Mouse (Mus musculus): ENCODE results near the gene Abca4.

Abca4 gene

DNA sequence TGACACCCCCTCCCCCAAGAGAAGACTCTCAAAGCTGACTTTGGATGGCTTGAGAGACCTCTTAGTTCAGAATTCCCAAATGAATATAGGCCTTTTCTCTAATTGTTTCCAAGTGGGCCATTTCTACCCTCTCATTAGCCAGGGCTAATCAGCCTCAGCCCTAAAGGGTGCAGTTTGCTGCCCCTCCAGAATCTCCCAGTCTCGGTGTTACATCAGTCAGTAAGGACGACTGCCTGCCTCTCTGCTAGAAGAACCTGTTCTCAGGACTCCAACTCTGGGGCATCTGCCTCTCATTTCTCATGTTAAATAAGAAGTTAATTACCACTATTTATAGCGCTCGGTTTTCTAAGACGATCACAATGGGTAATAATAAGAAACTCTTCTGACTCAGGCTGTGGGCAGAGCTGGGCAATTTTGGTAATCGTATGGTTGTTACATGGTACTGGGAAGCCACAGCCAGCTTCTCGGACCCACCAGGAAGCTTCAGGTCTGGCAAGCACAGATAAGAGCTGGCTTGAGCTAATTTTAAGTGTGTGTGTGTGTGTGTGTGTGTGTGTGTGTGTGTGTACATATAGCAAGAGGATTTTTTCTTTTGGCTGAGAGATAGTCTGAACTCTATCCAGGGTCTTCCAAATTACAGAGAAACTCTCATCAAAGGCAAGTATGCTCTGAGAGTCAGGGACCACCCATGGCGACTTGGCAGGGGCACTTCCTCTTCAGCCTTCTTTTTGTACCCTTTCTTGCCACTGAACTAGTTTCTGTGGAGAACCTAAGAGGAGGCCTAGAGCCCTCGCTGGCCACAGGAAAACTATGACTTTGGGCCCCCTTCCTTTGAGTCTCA lies 67.1 kb downstream of the Abca4 start:
- no peak for DNase-seq

DNA sequence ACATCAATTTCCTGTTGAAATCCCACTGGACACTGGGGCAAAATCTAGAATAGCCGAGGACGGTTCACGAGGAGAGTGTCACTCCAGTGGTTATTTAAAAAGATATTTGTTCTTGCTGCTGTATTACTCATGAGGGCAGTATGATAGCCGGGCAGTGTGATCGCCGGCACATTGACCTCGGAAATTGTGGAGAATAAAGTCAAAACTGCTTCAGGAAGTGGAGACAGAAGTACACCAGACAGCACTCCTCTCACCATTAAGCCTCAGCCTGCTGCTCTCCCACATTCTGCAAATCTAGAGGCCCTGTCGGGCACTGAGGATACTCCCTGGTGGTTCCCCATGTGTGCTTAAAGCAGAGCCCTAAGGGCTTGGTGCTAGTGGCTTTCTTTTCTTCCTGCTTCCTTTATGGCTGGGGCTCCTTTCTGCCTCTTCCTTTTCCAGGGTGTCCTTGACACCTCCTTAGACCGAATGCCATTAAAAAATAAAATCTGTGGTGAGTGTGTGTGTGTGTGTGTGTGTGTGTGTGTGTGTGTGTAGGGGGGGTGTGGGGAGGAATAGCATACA lies 74.5 kb downstream of the Abca4 start:
- DNase-seq, result no peak

DNA sequence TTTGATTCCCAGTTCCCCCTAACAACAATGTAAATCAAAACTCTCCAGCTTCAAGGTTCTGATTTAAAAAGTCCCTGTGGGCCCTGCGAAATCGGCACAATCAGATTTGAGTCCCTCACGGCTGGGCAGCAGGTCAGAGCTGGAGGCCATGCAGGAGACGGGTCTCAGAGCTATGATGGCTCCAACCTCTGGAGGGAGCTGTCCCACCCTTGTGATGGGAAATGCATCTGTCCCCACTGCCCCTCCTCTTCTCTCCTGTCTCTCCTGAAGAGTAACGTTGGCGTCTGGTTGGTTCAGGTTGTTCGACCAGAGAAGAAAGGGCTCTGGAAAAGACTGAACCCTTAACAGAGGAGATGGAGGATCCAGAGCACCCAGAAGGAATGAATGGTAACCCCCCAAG lies 75.5 kb downstream of the Abca4 start:
- no peak for DNase-seq

DNA sequence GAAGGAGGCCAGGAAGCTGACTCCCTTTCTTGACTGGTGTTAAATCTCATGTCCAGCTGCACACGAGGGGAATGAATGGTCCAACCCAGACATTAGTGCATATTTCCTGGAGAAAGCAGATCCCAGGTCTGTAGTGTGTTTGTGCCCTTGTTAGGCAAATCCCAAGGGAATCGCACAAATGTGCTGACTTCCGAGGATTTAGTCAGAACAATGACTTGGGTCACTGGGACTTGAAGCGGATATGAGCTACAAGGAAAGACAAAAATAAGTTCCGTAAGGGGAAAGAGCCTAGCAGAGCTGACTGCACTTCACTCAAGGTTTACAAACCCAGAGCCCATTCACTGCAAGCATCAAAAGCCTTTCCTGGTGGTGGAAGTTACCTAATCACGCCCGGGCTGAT lies 76.0 kb downstream of the Abca4 start:
- no peak for DNase-seq

DNA sequence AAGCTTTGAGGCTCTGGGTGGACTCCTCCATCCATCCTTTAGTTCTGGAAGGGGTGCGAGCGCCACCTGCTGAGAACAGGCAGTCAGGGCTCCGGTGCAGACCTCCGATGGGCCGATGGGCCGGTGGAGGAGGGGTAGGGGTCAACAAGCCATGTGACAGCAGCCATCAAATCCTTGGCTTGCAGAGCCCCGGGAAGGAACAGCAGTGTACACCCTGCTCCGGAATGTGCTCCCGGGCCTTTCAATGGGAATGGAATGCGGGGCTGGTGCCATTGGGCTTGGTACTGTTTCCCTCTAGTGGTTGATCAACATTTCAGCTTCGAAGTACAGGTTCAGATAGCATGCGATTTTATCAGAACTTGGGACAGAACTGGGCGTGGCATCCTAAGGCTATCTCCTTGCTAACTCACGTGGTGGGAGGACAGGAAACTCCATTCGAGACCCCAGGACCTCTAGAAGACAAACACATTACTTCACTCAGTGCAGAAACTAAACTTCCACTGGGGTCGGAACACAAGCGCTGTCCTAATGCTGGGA lies 78.0 kb downstream of the Abca4 start:
- peak; percentile 90 for DNase-seq

DNA sequence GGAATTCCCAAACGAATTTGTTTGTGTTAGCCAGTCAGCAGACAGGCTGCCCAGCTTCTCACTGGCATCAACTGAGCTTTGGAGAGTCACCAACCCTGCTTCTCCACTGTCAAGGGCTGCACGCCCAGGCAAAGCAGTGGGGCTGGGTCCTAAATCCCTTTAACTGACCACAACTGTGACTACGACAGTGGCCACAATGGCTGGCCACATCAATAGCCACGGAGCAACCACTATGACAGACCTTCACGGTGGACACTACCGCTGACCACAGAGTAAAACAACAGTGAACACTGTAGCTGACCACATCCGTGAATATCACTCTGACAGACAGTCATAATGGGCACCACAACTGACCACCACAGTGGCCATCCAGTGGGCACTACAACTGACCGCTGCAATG lies 78.6 kb downstream of the Abca4 start:
- DNase-seq, result no peak

DNA sequence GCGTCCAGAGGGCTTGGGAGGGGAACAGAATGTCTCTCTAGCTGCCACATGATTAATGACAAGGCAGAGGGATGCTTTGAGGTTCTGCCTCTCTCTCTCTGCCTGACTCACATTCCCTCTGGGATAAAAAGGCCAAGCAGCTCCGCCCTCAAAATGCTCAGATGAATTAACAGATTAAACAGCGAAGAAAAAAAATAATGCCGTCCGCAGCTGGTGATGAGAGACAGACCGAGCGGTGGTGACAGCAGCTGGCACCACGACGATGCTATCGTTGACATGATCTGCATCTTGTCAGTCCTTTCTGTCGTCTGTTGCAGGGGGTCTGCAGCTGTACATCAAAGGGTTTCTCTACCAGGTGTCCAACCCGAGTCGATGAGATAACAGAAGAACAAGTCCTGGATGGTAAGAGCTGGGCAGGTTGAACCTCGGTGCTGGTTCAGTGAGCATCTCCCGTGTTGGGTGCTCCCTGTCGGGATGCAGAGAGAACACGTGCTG lies 84.8 kb downstream of the Abca4 start:
- DNase-seq, result peak; percentile 76

DNA sequence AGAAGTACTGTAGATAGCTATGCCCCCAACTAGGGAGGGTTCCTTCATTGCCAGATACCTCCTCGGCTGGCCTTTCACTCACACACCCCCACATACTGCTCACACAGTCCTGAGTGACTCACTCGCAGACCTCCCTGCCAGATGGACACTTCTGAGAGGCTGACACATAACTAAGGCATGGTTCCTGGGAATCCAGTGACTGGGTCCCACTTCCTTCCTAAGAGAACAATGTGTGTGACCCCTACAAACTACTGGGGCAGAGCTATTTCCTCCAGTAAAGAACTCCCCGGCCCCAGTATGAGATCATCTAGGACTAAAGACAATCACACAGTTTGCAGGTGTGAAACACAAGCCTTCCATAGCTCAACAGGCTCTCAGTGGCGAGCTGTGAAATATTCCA lies 86.5 kb downstream of the Abca4 start:
- DNase-seq, result no peak

DNA sequence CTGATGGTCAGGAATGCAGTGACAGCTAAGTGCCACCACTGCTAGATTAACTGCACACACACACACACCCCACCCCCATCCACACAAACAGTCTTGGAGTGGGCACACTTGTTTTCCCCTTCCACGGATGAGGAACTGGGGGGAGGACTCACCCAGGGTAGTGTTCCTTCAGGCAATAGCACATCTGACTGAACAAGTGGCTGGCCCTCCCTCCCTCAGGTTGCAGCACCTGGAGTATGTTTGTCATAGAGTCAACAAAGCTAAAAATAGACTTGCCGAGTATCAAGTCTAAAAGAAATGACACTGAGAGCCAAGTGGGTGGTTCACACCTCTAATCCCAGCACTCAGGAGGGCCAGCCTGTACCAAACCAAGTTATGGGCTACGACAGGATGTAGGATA lies 87.4 kb downstream of the Abca4 start:
- DNase-seq, result no peak

DNA sequence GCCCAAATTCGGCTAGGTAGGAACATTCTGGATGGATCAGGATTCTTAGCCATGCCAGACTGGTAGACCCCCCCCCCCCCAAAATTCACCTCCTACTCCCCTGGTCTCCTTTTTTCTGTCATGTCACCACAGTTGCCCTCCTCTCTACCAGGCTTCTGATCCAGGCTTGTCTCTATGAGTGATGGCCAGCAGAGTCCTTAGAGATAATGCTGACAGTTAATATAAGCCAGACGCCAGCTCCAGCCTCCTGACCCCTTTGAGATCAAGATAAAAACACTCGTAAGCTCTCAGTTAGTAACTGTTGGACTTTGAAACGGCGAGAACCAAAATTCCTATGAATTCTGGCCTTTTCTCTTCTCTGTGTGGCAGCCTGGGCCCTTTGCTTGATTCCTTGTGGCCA lies 89.0 kb downstream of the Abca4 start:
- DNase-seq, result no peak

DNA sequence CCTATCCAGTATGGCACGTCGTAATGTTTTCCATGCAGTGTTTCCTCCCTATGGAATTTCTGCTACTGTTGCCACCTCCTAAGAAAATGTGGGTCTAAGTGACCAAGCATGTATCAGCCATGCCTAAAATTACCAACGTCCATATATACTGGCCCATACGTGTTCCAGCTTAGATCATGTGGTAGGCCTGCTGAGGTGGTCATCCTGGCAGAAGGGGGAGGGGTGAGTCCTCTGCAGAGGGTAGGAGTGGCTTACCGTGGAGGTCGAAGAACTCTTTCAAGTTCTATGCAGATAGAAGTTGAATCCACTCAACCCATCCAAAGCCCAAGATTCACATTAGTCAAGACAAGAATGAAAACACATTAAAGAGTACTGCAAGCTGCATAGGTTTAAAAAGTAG lies 89.6 kb downstream of the Abca4 start:
- no peak for DNase-seq

DNA sequence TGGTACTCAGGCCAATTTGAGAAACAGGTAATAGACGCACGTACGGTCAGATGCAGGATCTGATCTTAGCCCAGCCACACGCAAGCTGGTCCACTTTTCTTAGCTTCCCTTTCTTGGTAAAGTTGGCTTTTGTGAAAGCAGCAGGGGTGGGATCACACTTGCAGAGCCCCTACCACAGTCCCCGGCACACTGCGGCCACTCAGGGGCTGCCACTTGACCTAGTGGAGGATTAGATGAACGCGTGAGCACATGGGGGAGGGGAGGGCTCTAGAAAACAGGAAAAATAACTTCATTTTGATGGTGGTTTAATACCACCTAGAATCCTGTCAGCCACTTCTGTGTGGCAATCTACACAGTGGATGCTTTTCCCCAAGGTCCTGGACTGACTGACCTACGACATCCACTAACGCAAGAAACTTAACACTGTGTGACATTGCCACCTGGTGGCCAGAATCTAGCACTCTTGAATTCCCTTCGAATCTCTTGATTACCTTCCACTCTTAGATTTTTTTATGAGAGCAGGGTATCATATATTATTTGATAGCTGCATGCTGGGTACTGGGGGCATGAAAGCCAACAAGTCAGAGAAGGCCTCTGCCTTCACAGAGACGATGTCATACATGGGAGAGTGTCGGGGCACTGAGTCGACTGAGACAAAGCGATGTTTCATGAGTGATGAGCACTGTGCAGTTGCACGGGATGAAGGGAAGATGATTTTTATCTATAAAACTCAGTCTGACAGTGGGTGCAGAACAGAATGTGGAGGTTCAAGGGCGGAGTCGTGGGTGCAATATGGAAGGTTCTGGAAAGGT lies 96.6 kb downstream of the Abca4 start:
- peak; percentile 83 for DNase-seq

DNA sequence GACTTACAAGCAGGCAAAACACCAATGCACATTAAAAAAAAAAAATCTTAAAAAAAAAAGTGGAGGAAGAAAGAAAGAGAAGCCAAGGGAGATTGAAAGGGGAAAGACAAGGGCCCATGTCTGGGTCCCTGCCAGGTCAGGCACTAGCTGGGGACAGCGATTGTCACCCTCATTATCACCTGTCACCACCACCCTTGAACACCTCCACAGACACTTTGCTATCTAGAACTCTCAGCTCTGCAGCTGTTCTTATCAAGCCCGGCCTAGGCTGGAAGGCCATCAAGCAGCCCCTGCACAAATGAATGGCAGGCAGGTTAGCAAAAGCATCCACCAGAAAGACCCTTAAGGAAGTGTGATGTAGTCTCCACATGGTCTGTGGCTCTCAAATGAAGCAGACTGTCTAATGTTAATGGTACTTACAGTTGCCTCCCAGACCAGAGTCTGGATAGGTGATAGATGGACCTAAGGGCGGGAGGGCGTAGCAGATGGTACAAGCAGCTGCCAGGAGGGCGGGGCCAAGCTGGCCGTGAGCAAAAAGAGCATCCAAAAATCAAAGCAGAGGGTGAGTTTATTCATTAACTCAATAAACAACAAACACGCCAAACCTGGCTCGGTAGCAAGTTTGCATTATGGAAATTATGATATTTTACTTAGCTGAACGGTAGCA lies 98.1 kb downstream of the Abca4 start:
- no peak for DNase-seq

DNA sequence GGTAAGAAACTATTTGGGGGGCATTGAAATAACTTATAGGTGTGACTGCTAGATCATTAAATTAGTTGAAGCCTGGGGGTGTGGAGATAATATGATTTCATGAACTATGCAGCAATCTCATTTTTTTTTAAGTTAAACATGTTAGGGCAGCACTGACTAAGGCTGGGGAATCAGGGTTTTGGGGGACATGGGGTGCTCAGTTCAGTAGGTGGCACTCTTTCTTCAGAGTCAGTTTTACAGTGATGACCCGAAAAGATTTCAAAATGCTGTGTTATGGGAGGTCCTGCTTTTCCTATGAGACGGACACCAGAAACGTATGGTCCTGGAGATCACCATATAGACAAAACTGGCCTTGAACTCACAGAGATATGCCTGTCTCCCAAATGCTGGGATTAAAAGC lies 99.2 kb downstream of the Abca4 start:
- DNase-seq, result no peak

DNA sequence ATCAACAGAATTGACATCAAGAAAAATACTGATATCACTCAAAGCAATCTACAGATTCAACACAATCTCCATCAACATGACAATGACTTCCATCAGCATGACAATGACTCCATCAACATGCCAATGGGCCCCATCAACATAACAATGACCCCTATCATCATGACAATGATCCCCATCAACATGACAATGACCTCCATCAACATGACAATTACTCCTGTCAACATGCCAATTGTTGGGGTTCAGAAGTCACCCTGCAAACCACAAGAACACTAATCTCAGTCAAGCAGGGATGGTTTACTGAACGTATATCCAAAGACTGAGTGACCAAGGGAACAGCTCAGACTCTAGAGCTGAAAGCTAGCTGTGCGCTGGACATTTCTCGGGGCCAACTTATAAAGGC lies 101.2 kb downstream of the Abca4 start:
- no peak for DNase-seq

DNA sequence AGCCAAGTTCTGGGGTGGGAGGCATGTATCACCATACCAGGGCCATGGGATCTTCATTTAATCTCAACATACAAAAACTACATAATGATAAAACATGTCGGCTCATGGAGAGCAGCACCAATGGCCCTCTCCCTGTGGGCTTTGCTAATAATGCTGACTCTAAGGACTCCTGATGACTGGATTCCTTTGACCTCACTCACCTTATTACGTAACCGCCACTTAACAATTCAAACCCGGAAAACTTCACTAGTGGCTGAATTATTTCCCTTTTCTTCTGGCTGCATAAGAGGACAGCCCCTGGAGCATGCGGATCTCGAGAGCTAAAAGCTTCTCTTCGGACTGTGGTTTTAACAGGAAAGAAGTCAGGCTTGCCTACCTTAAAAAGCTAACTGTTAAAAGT lies 106.6 kb downstream of the Abca4 start:
- DNase-seq, result no peak

DNA sequence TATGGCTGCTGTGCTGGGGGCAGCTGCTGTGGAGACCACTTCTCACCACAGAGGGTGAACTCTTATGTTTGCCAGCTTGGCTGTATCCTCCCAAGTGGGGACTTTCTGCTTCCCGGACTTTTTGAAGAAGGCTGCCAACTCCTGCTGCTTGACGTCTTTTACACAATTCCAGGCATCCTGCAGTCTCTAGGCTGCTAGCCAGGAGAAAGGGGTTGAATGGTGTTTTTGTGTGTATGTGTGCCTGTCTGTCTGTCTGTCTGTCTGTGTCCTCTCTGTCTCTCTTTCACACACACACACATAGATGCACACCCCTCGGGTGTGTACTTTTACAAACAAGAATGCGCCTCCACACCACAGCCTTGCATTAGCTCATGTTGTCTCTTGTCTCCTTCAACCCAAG lies 108.2 kb downstream of the Abca4 start:
- DNase-seq, result no peak

DNA sequence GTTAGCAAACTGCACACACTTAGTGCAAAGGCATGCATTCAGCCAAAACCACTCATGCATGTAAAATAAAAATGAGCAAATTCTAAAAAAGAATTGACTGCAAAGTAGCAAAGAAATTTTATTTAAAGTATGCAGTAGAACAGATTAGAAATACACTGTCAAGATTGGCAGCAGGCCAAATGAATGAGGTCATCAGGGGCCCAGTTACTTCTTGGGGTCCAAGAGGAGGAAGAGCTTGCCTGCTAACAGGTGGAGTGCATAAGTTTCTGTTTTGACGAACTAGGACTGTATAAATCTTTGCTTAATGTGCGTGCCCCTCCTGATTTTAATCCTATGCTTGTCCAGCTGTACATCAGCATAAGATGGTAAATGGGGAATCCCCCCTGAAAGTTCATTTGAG lies 109.8 kb downstream of the Abca4 start:
- DNase-seq, result peak; percentile 21

DNA sequence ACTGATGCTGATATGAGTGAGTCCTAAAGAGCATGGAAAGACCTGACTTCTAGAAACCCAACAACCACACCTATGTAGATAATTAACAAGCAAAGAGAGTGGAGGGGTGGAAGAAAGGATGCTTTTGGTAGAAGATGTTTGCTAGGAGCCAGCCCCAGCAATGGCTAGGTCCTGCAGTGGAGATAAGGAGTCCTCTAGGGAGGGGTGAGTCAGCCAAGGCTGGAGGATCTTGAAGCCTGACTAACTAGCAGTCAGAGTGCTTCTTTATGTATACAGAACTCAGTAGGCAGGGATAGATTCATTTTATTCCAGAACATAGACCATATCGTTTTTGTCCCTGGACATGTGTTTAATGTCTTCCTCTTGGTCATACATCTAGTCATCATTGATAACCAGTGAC lies 115.2 kb downstream of the Abca4 start:
- no peak for DNase-seq

DNA sequence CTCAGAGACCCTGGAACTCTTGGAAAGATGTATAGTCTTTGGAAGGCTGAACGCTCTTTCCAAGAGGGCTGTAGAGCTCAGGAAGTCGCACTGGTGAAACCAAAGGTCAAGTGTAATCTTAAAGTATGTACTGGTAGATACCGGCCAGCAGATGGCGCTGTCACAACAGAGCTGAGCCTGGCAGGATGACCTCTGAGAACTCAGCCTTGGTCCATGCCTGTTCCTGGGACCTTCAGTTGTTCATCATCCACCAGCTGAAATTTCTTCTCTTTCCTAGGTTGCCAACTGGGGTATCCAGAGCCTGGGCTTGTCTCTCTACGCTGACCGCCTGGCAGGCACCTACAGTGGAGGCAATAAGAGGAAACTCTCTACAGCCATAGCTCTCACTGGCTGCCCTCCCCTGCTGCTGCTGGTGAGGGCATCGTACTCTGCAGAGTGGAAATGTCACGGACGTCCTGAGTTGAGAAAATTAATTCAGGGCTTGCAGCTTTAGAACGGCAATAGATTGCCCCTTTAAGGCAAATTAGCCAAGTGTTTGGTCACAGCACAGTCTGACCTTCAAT lies 125.5 kb downstream of the Abca4 start:
- peak; percentile 76 for DNase-seq

DNA sequence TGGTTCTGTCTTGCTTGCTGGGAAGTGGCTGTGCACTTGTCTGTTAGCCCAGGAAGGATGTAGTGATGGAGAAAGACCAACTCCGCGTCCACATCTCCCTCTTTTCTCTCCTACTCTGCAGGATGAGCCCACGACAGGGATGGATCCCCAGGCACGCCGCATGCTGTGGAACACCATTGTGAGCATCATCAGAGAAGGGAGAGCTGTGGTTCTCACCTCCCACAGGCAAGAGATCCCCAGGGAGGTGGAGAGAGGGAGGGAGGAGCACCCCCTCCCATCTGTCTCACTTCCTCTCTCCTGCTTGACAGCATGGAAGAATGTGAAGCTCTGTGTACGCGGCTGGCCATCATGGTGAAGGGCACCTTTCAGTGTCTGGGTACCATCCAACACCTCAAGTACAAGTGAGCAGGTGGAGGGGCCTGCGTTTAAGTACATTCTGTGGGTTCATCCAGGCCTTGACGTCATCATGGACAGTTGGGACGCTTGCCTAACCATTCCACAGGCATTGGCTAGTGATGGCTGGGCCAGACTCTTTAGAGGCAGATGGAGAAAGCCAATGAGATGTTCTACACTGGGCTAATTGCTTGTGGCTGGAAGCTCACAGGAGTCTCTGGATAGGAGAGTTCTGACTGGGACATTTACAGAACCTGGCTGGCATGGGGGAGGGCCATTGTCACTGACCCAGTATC lies 126.5 kb downstream of the Abca4 start:
- no peak for DNase-seq

DNA sequence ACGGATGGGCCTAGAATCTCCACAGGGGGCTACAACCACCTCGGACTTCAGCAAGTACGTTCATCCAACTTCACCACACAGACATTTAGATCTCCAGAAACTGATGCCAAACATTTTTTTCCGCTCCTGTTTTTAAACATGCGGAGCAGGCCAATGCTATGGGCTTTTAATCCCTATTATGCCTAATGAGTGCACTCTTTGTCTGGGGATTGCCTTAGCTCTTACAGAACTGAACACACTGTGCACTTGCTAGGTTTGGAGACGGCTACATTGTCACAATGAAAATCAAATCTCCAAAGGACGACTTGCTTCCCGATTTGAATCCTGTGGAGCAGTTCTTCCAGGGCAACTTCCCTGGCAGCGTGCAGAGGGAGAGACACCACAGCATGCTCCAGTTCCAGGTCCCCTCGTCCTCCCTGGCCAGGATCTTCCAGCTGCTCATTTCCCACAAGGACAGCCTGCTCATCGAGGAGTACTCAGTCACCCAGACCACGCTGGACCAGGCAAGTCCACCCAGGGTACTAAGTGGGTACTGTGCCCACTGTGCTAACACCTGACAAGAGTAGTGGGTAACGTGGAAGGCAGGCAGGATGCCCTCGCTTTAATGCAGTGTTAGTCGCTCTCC lies 129.4 kb downstream of the Abca4 start:
- peak; percentile 64 for DNase-seq
